Mouse (Mus musculus) thymus, postnatal 10 days (tissue): ENCODE measurements around the gene Myo9a.
"Not testable (repeated sequence)": the region's sequence is repeated elsewhere in the genome, so short reads cannot be mapped to it uniquely, and the experiment has no call there.

Experiments used
- DNase-seq, 2 experiments: peaks; one replicate each; pipeline ENCODE4 v3.0.0; 2021; ENCODE audit warnings: low spot score in 2 of 2

The Myo9a gene

DNA sequence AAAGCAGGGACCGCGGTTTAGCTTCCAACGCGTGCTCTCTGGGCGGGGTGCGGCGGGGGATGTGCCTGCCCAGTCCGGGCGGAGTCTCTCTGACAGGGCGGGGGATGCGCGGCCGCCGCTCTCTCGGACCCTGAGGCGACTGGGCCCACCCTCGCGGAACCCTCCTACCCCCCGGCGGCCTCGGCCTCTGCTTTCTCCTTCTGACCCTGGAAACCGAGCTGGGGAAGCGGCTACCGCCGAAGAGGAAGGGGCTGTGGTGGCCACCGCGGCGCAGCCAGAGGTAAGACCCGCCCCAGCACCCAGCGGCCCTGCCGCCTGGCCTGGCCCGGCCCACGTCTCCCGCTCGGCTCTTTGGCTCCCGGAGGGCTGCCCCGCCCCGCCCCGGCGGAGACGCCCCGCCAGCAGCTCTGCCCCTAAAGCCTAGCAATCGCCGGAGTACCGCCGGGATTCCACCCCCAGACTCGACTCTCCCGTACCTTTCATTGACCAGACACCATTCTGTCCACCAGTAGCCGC is 428 bp downstream of the Myo9a start:
- peak; percentile 59 to 65 for DNase-seq

GRCm38 (mm10) chr9:59751966-59752365 is 1.3 kb downstream of the Myo9a start:
- DNase-seq: no peak

DNA sequence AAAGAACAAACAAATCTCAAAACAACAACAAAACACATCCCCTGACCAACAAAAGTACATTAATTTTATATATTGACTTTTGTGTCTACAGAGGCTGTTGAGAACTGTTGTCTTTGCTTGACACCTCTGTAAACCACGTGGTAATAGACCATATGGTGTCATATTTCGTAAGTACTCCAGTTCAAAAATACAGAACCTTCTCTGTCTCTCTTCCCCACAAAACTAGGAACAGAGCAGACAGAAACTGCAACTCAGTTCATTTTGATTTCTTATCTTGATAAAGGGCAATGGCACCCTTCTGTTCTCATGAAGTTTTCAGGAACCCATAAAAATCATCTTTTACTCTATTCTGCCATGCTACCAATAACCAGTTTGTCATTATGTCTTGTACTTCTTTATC is 4.5 kb downstream of the Myo9a start:
- no peak for DNase-seq

GRCm38 (mm10) chr9:59757016-59757415 is 6.3 kb downstream of the Myo9a start:
- not testable (repeated sequence) for DNase-seq

DNA sequence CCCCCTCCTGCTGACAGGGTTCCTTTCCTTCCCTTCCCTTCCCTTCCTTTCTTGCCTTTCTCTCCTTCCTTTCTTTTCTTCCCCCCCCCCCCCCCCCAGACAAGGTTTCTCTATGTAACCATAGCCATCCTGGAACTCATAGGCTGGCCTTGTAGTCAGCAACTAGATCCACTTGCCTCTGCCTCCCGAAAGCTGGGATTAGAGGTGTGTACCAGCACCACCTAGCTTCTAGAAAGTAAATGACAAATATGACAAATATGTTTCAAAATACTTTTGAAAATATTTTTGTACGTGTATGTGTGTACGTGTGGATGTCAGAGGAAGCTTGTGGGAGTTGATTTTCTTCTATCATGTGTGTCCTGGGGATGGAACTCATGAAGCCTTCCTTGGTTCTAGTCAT is 9.8 kb downstream of the Myo9a start:
- no peak for DNase-seq

- DNase-seq: not testable (repeated sequence)
These were observed 16.3 kb downstream of the Myo9a start for GRCm38 (mm10) chr9:59766966-59767461.

DNA sequence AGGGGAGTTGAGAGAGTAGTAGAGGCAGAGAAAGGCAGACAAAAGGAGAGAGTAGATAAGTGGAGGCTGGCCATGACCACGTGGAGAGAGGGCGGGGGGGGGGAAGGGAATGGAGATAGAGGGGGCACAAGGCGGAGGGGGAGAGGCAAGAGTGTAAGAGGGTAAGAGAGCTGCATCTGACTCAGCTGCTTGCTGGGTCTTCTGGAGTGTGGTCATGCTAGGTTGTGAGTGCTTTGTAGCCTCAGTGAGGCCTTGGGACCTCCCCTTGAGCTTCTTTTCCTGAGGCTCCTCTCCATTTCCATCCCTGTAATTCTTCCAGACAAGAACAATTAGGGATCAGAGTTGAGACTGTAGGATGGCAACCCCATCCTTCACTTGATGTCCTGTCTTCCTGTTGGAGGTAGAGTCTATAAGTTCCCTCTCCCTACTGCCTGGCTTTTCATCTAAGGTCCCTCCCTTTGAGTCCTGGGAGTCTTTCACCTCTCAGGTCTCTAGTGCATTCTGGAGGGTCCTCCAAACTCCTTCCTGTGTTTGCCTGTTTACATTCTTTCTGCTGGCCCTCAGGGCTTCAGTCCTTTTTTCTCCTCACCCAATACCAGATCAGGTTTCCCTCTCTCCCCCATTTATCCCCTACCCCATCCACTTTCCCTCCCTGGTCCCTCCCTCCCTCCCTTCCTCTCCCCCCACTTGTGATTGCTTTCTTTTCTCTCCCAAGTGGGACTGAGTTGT is 55.5 kb downstream of the Myo9a start:
- not testable (repeated sequence) for DNase-seq

DNA sequence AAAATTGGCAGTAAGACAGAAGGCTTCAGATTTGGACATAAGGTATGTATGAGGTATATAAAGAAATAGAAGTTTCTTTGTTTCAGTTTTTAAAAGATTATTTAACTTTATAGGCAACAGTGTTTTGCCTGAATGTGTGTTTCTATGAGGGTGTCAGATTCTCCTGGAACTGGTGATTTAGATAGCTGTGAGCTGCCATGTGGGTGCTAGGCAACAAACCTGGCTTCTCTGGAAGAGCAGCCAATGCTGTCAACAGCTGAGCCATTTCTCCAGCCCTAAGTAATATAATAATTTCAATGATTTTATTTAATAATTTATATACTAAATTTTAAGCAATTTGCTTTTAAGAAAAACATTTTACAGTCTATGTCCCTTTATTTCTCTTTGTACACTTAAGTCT is 133.9 kb downstream of the Myo9a start:
- no peak for DNase-seq

GRCm38 (mm10) chr9:59903382-59903781 is 152.7 kb downstream of the Myo9a start:
- no peak for DNase-seq

DNA sequence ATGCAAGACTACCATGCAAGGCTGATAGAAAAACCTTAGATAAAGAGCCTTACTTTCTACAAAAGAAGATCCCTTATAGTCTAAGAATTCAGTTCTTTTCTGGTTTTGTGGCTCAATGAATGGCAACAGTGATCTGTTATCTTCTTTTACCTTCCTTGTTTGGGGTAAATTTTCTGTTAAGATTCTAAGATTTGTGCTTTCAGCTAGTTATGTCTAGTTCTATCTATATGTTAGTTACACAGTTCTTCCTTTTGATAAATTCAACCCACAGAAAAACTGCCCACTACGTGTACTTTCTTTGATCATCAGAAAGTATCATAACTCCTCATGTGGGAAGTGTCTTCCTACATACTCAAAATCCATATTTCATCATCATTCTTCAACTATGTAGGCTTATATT is 164.1 kb downstream of the Myo9a start:
- DNase-seq: no peak

DNA sequence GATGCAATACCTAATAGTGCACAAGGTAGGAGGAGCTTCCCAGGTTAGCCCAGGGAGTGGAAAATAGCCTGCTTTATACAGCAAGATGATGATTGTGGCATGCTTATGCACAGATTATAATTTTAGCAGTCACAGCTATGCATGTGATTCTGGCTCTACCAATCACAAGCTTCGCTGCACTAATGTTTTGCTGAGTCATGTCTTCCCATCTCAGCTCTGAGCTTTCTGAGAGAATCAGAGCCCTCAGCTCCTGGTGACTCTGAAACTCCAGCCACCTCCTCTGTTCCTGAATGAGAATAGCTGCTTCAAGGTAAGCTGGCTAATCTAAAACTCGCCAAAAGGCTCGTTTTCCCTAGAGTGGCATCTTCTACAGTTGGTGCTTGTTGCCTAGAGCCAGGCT is 179.6 kb downstream of the Myo9a start:
- DNase-seq: no peak

GRCm38 (mm10) chr9:59935866-59936265 is 185.2 kb downstream of the Myo9a start:
- DNase-seq: not testable (repeated sequence)

DNA sequence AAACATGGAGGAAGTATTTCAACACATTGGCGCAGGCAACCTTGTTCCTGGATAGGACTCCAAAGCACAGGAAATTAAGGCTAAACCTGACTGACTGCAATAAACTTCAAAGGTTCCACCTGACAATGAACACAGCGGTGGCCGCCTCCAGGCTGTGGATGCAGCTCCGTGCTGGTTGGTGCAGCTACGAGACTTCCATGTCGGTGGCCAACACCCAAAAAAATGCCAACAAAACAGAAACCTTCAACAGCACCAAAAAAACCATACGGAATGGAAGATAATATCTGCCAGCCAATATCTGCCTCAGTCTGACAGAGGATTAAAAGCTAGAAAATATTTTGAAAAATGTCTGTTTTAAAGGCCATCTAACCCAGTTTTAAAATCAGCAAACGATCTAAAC is 187.8 kb downstream of the Myo9a start:
- DNase-seq: no peak

- DNase-seq: no peak
These were observed 189.0 kb downstream of the Myo9a start for GRCm38 (mm10) chr9:59939691-59940090.

DNA sequence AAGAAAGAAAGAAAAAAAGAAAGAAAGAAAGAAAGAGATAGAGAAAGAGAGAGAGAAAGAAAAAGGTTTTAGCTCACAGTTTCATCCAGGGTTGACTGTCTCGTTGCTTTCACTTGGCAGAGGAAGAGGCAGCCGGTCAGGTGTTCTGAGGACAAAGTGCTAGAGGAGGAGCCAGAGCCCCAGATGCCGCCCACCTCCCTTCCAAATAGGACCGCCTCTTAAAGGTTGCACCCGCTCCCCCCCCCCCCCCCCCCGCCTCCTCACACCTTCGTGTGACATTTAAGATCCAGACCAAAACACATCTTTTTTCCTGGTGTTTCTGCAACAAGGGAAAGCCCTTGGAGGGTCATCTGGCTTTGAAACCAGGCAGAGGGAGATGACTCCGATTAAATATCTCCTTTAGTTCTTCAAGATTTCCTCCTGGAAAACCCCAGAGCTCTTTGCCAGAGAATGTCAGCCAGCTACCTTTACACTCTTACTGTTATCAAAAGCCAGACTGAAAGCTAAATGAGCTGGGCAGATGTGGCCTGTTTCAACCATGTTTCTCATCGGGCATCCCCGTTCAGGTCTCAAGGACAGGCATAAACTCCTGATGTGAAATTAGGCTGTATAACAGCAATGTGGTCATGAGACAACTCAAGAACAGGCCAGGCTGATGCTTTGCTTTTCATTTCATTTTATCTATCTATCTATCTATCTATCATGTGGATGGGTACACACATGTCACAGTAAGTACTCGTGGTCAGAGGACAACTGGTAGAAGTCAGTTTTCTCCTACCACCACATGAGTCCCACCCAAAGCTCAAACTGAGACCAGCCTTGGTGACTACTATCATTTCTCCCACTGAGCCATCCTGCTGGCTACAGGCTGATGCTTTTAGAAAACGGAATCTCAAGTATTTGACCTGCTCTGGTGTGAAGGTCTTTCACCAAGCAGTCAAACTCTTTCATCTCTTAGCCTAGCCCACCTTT is 190.5 kb downstream of the Myo9a start:
- no peak for DNase-seq

DNA sequence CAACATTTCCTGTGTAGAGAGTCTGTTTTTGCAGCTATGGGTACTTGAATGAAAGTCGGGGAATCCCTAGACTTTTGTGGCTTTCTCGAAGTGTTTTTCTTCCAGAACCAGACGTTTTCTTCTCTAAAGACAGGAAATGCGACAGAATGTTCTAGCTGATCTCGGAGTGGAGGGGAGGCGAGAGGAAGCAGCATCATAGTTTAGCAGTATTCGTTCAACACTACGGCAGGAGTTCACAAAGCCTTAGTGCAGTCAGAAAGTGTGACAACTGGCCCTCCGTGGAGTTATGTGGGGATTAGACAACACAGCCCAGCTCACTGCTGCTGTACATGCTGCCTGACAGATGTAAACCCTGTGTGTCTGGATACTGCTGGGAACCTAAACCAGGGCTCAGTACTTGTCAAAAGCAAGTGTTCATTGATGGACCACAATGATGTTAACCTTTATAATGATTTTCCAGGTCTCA is 191.2 kb downstream of the Myo9a start:
- peak in 1 of 2 experiments; percentile 22 for DNase-seq

- DNase-seq: no peak
These were observed 191.9 kb downstream of the Myo9a start for GRCm38 (mm10) chr9:59942501-59943085.

GRCm38 (mm10) chr9:59943826-59944225 is 193.1 kb downstream of the Myo9a start:
- DNase-seq: no peak

DNA sequence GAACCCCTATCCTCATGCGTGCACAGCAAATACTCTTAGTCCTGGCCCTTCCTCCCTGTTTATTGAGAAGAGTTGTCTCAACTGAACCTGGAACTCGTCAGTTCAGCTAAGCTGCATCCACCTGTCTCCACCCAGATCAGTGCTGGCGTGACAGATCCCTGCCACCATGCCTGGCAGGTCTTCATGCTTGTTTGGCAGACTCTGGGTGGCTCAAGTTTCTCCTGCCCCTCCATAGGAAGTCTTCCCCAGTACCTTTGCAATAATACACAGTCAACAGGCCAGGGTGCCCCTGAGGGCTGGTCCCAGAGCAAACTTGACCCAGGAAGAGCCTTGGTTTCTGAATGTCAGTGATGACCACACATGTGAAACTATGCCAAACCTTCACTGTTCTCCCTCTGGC is 194.5 kb downstream of the Myo9a start:
- DNase-seq: no peak

- no peak for DNase-seq
These were observed 196.6 kb downstream of the Myo9a start for GRCm38 (mm10) chr9:59947271-59947670.

DNA sequence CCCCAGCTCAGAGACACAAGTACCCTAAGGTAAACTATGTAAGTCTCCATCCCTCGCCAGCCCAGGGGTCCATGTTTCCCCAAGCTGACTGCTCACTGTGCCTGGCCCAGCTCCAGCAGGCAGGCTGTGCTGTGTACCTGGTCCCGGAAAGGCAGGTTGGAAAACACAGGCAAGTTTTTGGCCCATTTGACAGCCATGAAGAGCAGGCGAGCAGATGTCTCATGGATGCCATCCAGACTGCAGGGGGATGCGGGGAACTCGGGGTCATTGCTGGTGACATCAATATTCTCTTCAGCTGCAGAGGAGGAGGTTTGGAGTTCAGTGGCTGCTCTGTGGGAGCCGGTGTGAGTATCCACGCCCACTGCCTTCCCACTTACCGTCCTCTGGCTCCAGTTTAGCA is 197.5 kb downstream of the Myo9a start:
- no peak for DNase-seq

GRCm38 (mm10) chr9:59948691-59949250 is 198.1 kb downstream of the Myo9a start:
- no peak for DNase-seq
